Mouse (Mus musculus) 416B (cell line): Measurements from ENCODE around the gene Vamp9.
A peak's percentile ranks its signal among the peaks of the same experiment; 100 is the strongest.

Experiments
- DNase-seq: peaks from one replicate; pipeline ENCODE4 v3.0.0; 2011; ENCODE audit warnings: low read depth

The Vamp9 gene

GRCm38 (mm10) chr5:99941776-99942502 lies 35.9 kb downstream of the Vamp9 start:
- DNase-seq, result no peak

- DNase-seq, result no peak
Observed at GRCm38 (mm10) chr5:99952513-99952912, 46.5 kb downstream of the Vamp9 start.

GRCm38 (mm10) chr5:99953883-99954282 lies 47.8 kb downstream of the Vamp9 start:
- DNase-seq, result no peak

GRCm38 (mm10) chr5:99958666-99959065 lies 52.6 kb downstream of the Vamp9 start:
- no peak for DNase-seq

- no peak for DNase-seq
Observed at GRCm38 (mm10) chr5:99959236-99959936, 53.3 kb downstream of the Vamp9 start.

GRCm38 (mm10) chr5:99959960-99960359 lies 53.9 kb downstream of the Vamp9 start:
- DNase-seq, result no peak

GRCm38 (mm10) chr5:99973941-99974340 lies 67.9 kb downstream of the Vamp9 start:
- DNase-seq, result peak; percentile 87

GRCm38 (mm10) chr5:99975061-99975460 lies 69.0 kb downstream of the Vamp9 start:
- no peak for DNase-seq

- no peak for DNase-seq
Observed at GRCm38 (mm10) chr5:99975776-99976175, 69.7 kb downstream of the Vamp9 start.

GRCm38 (mm10) chr5:99976334-99976955 lies 70.4 kb downstream of the Vamp9 start:
- DNase-seq, result peak; percentile 62

GRCm38 (mm10) chr5:99977516-99978301 lies 71.7 kb downstream of the Vamp9 start:
- DNase-seq, result peak; percentile 78

GRCm38 (mm10) chr5:99978699-99979442 lies 72.8 kb downstream of the Vamp9 start, which contains the start of the genes Hnrnpd and 4930524J08Rik:
Gene Hnrnpd, minus strand, starts transcription at chr5:99978938.
Gene 4930524J08Rik, plus strand, starts transcription at chr5:99979061.
- peak; percentile 96 for DNase-seq

GRCm38 (mm10) chr5:99983452-99984061 lies 77.5 kb downstream of the Vamp9 start:
- no peak for DNase-seq

GRCm38 (mm10) chr5:99994166-99994565 lies 88.1 kb downstream of the Vamp9 start:
- no peak for DNase-seq

GRCm38 (mm10) chr5:99994680-99995079 lies 88.6 kb downstream of the Vamp9 start:
- DNase-seq, result no peak

- DNase-seq, result no peak
Observed at GRCm38 (mm10) chr5:100000048-100000447, 94.0 kb downstream of the Vamp9 start.

GRCm38 (mm10) chr5:100000500-100000899 lies 94.4 kb downstream of the Vamp9 start:
- no peak for DNase-seq
